Mouse (Mus musculus) cortical plate, adult 2 months (tissue): ENCODE results near the gene Cacna1d.

ENCODE experiments used
- CTCF ChIP-seq: fragments of 200-500 bp; IDR thresholded peaks from 2 replicates; pipeline ENCODE4 v1.5.1; 2011; ENCODE audit warnings: mild to moderate bottlenecking, control low read depth, low read length; ENCODE audit not compliant: insufficient read depth; ENCODE audit errors: extremely low read depth
- POLR2A ChIP-seq: fragments of 200-500 bp; IDR thresholded peaks from 2 replicates; pipeline ENCODE4 v1.6.1; 2011; ENCODE audit warnings: mild to moderate bottlenecking, low read length, control low read depth; ENCODE audit not compliant: insufficient read depth; ENCODE audit errors: extremely low read depth

DNA sequence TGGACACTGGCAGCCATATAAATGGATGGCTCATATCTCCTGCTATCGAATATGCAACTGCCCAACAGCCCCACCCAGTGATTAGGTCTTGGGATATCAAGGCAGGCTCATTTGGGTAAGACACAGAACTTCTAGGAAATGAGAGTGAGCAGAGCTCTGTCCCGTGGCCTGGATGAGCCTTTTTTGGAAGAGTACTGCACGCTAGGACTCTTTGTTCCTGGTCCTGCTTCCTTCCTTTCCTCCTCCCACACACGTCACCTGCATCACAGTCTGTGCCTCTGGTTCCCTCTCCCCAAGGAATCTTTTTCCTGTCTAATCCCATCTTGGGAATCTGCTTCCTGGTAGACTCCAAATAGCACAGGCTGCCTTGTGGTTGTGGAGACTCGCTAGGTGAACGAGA is 66.1 kb downstream of the Cacna1d start:
- TF ChIP-seq POLR2A (no peak), CTCF (no peak)
